Mouse (Mus musculus): Measurements from ENCODE around the gene Zfp865. TPM values are rescaled to one million over a fixed set of nuclear protein-coding genes. Genes with fewer than 3 reads are reported as not detected.
"Not testable (repeated sequence)": the region's sequence is repeated elsewhere in the genome, so short reads cannot be mapped to it uniquely, and the experiment has no call there.

Gene Zfp865
- polyA plus RNA-seq, 1 experiment: 47.9 TPM

DNA sequence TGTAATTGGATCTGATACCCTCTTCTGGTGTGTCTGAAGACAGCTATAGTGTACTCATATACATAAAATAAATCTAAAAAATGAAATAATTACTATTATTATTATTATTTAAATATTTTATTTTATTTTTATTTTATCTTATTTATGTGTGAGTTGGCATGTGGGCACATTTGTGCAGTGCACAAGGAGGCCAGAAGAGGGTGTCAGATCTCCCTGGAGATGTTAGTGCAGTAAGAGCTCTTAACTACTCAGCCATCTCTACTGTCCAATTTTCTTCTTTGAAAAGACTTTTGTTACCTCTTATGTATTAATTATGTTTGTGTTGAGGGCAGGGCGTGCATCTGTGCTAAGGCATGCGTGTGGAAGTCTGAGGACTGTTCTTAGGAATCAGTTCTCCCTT lies 20.3 kb upstream of the Zfp865 start:
- H3K36me3 ChIP-seq (ENCODE audit: control insufficient read depth, insufficient read depth, low read length): no peaks in the 10 kb centered on the region

DNA sequence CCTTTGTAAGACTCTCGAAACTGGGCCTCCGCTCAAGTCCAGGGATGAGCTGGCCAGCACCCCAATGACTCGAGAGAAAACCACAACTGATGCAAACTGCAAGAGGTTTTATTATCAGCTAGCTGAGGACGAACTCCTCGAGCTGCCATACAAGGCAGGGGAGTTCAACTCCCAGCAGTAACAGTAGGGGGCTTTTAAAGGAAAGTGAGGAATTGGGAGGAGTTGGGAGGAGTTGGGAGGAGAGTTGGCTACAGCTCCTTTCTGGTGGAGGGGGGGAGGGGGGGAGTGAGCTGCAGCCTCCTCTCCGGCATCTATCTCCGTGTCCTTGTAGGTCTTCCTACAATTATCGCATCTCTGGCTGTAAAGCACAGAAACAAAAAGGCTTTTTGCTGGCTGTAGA lies 17.3 kb upstream of the Zfp865 start:
- WGBS: 76% methylated on average over 8 of the region's 8 CpGs
- not testable (repeated sequence) for DNase-seq (ENCODE audit: low read depth in 1 of 2, low spot score in 2 of 2); H3K4me1 ChIP-seq (ENCODE audit: control insufficient read depth, insufficient read depth, insufficient read length); H3K27me3 ChIP-seq (ENCODE audit: control insufficient read depth, insufficient read depth, low read length); H3K27ac ChIP-seq (ENCODE audit: insufficient read depth, low read length); H3K4me3 ChIP-seq (ENCODE audit: extremely low read depth, insufficient read depth, insufficient read length); H3K36me3 ChIP-seq (ENCODE audit: control insufficient read depth, insufficient read depth, low read length)

More for the DNA sequence above, 20.3 kb upstream of the Zfp865 start:
- DNase-seq (ENCODE audit: low read depth in 1 of 2, low spot score in 2 of 2): peak in 1 of 2 experiments; percentile 37
- H3K27me3 ChIP-seq (ENCODE audit: control insufficient read depth, insufficient read depth, low read length): no peaks in the 10 kb centered on the region
- 0 out of 2 replicates have a peak, but pooled peaks cover 9% of the 10 kb centered on the region for H3K4me1 ChIP-seq (ENCODE audit: control insufficient read depth, insufficient read depth, insufficient read length)
- TF ChIP-seq CTCF (IDR thresholded peaks at IDR 0.05; ENCODE audit: extremely low read depth, insufficient read depth, insufficient read length, insufficient replicate concordance) (peak; percentile 37; the same call in 1 of the 2 replicates), POLR2A (IDR thresholded peaks at IDR 0.05; ENCODE audit: low read depth, low read length) (no peak)
- no peak overlapping the region for H3K4me3 ChIP-seq (ENCODE audit: extremely low read depth, insufficient read depth, insufficient read length)
- WGBS: 75% methylated on average over 2 of the region's 2 CpGs
- H3K27ac ChIP-seq (ENCODE audit: insufficient read depth, low read length): no peak overlapping the region

DNA sequence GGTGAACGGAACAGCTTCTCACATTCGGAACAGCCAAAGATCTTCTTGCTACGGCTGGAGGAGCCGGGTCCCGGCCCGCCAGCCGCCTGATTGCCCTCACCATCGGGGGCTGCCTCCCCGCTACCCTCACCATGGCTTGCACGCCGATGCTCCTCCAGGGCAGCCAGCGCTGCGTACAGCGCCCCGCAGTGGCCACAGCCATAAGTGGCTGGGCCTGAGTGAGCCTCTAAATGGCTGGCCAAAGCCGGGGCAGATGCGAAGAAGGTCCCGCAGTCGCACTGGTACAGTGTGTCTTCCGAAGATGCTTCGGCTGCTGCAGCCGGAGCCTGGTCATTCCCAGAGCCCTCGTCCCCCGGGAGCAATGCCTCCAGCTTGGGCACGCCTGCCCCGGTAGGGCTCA lies 11.9 kb upstream of the Zfp865 start:
- peaks cover 41% of the 10 kb centered on the region for H3K36me3 ChIP-seq (ENCODE audit: control insufficient read depth, insufficient read depth, low read length)
- H3K27ac ChIP-seq (ENCODE audit: insufficient read depth, low read length): no peak overlapping the region
- H3K27me3 ChIP-seq (ENCODE audit: control insufficient read depth, insufficient read depth, low read length): no peaks in the 10 kb centered on the region
- WGBS: 96% methylated on average over 26 of the region's 26 CpGs
- no peak for TF ChIP-seq POLR2A (IDR thresholded peaks at IDR 0.05; ENCODE audit: low read depth, low read length)
- no peak for TF ChIP-seq CTCF (IDR thresholded peaks at IDR 0.05; ENCODE audit: extremely low read depth, insufficient read depth, insufficient read length, insufficient replicate concordance)
- H3K4me1 ChIP-seq (ENCODE audit: control insufficient read depth, insufficient read depth, insufficient read length): no peaks in the 10 kb centered on the region
- no peak for DNase-seq (ENCODE audit: low read depth in 1 of 2, low spot score in 2 of 2)
- H3K4me3 ChIP-seq (ENCODE audit: extremely low read depth, insufficient read depth, insufficient read length): no peak overlapping the region

DNA sequence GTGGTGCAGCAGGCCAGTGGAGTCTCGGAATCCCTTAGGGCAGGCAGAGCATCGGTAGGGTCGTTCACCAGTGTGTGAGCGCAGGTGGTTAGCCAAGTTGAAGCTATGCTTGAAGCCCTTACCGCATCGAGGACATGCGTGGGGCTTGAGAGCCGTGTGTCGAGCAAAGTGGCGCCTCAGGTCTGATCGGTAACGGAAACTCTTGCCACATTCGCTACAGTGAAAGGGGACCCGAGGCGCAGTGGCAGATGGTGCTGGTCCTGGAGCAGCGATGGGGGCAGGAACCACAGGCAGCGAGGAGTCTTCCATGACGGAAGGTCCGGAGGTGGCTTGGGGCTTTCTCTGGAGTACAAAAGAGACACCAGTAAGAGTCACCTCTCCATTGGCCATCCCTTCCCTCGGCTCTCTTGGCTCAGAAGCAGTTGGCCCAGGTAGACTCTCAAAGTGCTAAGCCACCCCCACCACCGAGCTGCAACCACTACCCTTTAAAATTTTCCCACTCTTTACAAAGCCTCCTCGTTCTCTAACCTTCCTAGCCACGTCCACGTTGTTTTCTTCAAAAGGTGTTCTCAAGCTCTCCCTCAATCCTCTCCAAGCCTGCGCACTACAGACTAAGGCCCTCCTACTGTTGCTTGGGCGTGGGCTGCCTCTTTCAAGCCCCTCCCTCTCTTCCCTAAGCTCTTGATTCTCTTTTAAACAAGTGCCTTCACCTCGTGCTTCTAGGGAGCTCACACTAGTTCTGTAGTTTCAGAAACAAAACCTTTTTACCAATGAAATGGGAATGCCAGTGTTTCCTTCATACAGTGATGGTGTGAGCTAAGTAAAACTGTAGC lies 7.3 kb upstream of the Zfp865 start:
- Histone ChIP-seq H3K4me3 (ENCODE audit: extremely low read depth, insufficient read depth, insufficient read length) (no peak overlapping the region), H3K36me3 (ENCODE audit: control insufficient read depth, insufficient read depth, low read length) (peaks cover 37% of the 10 kb centered on the region), H3K4me1 (ENCODE audit: control insufficient read depth, insufficient read depth, insufficient read length) (no peaks in the 10 kb centered on the region), H3K27ac (ENCODE audit: insufficient read depth, low read length) (no peak overlapping the region), H3K27me3 (ENCODE audit: control insufficient read depth, insufficient read depth, low read length) (no peaks in the 10 kb centered on the region; the same call in 1 of the 2 replicates)
- 84% methylated on average over 27 of the region's 27 CpGs for WGBS
- TF ChIP-seq POLR2A (IDR thresholded peaks at IDR 0.05; ENCODE audit: low read depth, low read length) (no peak), CTCF (IDR thresholded peaks at IDR 0.05; ENCODE audit: extremely low read depth, insufficient read depth, insufficient read length, insufficient replicate concordance) (no peak)
- no peak for DNase-seq (ENCODE audit: low read depth in 1 of 2, low spot score in 2 of 2)

DNA sequence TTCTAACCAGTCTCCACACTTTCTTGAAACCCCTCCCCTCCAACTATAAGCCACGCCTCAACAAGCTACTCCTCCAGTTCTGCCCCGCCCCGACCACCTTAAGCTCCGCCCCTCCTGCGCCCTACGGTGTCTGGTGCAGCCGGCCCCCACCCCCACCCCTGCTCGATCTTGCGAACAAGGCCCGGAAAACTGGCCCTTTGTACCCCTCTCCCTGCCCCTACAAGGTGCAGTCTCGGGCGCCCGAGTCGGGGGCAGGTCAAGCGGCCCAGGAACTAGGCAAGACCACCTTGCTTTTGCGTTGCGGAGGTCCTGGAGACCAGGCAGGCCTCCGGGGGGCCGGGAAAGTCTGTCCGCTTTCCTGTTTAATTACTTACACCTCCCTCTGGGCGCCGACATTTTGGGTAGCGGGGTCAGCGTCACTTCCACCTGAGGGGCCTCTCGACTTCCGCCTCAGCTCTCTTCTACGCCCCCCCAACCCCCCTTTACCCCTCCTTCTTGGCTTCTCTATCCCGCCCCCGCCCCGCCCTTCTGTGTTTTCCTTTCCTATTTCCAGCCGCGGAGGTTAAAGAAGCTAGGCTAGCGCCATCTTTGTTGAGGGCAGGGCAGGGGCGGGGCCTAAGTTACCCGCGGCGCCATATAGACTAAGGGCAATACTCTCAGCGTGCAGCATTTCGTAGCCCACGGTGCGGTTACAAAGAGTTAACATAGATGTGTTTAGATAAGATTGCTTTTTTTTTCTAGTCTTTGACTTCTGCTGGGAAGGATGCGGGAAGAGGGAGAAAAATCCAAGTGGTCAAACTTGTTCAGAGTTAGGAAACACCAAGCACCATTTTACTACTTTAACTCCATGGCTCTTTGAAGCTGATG lies 5.7 kb upstream of the Zfp865 start, which contains the start of the genes Zfp524 and Fiz1:
Zfp524 (plus strand) TSS at position 165 of the 867 bp plus-strand sequence.
Fiz1 (minus strand) TSS at position 447 of the 867 bp plus-strand sequence.
- peak; percentile 94 to 97 for DNase-seq (ENCODE audit: low read depth in 1 of 2, low spot score in 2 of 2)
- no peak for TF ChIP-seq CTCF (IDR thresholded peaks at IDR 0.05; ENCODE audit: extremely low read depth, insufficient read depth, insufficient read length, insufficient replicate concordance)
- no peak for TF ChIP-seq POLR2A (IDR thresholded peaks at IDR 0.05; ENCODE audit: low read depth, low read length)
- Histone ChIP-seq H3K27me3 (ENCODE audit: control insufficient read depth, insufficient read depth, low read length) (no peaks in the 10 kb centered on the region; the same call in 1 of the 2 replicates), H3K4me3 (ENCODE audit: extremely low read depth, insufficient read depth, insufficient read length) (peak within 1 kb of the TSS; percentile 96), H3K4me1 (ENCODE audit: control insufficient read depth, insufficient read depth, insufficient read length) (no peaks in the 10 kb centered on the region; the same call in 1 of the 2 replicates), H3K27ac (ENCODE audit: insufficient read depth, low read length) (peak within 1 kb of the TSS; percentile 99), H3K36me3 (ENCODE audit: control insufficient read depth, insufficient read depth, low read length) (peaks cover 22% of the 10 kb centered on the region)
- WGBS: under 1% methylated on average over 39 of the region's 42 CpGs

DNA sequence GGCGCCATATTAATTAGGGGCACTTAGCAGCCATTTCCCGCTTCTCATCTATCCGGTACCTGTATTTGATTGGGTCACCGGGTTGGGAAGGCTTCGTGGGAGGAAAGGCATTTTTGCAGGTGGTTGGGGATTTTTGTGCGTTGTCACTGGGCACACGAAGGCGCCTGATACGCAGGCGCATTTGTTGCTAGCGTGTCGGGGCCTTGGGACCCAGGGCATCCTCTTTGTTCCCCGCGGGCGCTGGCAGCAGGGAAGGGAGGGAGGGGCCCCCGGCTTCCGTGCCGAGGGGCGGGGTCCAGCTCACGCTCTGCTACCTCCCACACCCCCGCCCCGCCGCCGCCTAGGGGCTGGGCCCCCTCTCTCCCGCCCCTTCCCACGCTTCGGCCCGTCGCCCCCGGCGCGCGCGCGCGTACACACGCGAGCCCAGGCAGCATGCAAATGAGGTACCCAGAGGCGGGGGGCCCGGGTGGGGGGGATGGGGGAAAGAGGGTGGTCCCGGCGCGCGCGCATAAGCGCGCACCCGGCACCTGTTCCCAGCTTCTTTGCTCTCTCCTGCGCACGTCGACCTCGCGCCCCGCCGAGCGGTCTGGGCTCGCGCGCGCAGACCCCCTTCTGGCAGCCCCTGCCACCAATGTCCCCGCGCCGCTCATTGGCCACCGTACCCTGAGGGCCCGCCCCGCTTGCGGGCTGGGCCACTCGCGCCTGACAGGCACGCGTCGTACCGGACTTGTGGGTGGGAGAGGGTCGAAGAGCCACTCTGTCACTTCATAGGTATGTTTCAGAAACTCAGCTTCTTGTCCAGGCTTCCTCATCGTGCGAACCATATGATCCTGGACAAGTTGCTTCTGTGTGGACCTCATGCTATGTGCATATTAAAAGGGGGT lies 4.8 kb upstream of the Zfp865 start, which contains the start of gene Gm44973:
Gm44973 (plus strand) TSS at position 379 of the 884 bp plus-strand sequence.
- H3K27ac ChIP-seq (ENCODE audit: insufficient read depth, low read length): peak within 1 kb of the TSS; percentile 99
- peak within 1 kb of the TSS; percentile 96 for H3K4me3 ChIP-seq (ENCODE audit: extremely low read depth, insufficient read depth, insufficient read length)
- H3K36me3 ChIP-seq (ENCODE audit: control insufficient read depth, insufficient read depth, low read length): peaks cover 20% of the 10 kb centered on the region
- under 1% methylated on average over 65 of the region's 76 CpGs for WGBS
- peak; percentile 39 for TF ChIP-seq POLR2A (IDR thresholded peaks at IDR 0.05; ENCODE audit: low read depth, low read length)
- no peak for TF ChIP-seq CTCF (IDR thresholded peaks at IDR 0.05; ENCODE audit: extremely low read depth, insufficient read depth, insufficient read length, insufficient replicate concordance)
- H3K4me1 ChIP-seq (ENCODE audit: control insufficient read depth, insufficient read depth, insufficient read length): no peaks in the 10 kb centered on the region; the same call in 1 of the 2 replicates
- peak; percentile 91 to 95 for DNase-seq (ENCODE audit: low read depth in 1 of 2, low spot score in 2 of 2)
- no peaks in the 10 kb centered on the region; the same call in 1 of the 2 replicates for H3K27me3 ChIP-seq (ENCODE audit: control insufficient read depth, insufficient read depth, low read length)
